Mouse (Mus musculus): ENCODE measurements around the gene Saxo1. TPM values are rescaled to one million over a fixed set of nuclear protein-coding genes. Genes with fewer than 3 reads are reported as not detected.

Saxo1 gene
- polyA plus RNA-seq, 1 experiment = not detected

DNA sequence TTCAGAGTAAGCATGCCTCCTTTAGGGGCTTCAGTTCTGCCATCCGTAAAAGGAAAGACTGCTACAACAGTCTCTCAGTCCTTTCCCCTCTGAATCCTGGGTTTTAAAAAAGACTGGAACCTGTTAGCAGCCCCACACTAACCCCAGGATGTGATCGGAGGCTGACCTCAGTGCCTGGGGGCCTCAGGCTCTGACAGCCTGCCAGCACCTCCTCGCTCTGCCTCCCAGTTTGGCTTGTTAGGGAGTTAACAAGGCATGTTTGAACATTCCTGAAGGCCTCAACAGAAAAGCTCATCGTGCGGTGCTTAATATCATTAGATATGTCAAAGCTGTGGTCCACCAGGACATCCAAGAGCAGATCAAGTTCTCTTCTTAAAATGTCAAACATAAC is 24.0 kb downstream of the Saxo1 start:
- TF ChIP-seq GATA1 (IDR thresholded peaks at IDR 0.05; ENCODE audit: low read length) (no peak), TAL1 (IDR thresholded peaks at IDR 0.05; ENCODE audit: low read length) (no peak)
- Histone ChIP-seq H3K9me3 (ENCODE audit: control insufficient read depth, low read length) (no peaks in the 10 kb centered on the region), H3K4me3 (replicated peaks) (no peak overlapping the region), H3K36me3 (ENCODE audit: control insufficient read depth) (no peaks in the 10 kb centered on the region), H3K27me3 (ENCODE audit: control insufficient read depth) (no peaks in the 10 kb centered on the region), H3K4me1 (ENCODE audit: control insufficient read depth) (no peaks in the 10 kb centered on the region)

DNA sequence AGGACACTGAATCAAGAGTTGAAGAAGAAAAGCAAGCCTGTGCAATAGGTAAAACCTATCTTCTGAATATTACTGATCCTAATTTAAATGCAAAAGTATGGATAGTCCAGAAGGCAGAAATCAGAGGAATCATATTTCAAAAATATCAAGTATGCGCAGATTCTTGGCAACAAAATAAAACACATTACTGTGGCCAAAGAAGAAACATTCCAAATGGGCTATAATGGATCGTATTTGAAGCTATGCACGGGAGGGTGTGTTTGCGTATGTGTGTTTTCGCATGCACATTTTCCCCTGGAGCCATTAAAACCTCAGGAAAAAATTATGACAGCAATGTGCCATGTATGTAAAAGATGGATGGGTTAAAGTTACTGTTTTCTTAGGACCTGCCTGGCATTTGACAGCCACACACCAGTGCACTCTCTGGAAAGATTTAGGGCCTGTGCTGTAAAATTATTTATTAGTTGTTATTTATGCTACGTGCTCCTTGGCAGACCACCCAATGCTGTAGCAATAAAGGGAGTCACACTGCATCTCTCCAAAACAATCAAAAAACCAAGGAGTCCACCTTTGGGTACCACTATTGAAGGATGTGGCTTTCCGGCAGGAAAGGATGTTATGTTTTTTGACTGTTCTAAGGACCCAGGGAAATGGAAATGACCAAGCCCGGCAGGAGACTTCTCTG is 24.6 kb downstream of the Saxo1 start:
- Histone ChIP-seq H3K9me3 (ENCODE audit: control insufficient read depth, low read length) (no peaks in the 10 kb centered on the region), H3K4me1 (ENCODE audit: control insufficient read depth) (no peaks in the 10 kb centered on the region), H3K27me3 (ENCODE audit: control insufficient read depth) (no peaks in the 10 kb centered on the region), H3K36me3 (ENCODE audit: control insufficient read depth) (no peaks in the 10 kb centered on the region), H3K4me3 (replicated peaks) (no peak overlapping the region)
- TF ChIP-seq TAL1 (IDR thresholded peaks at IDR 0.05; ENCODE audit: low read length) (no peak), GATA1 (IDR thresholded peaks at IDR 0.05; ENCODE audit: low read length) (no peak)

DNA sequence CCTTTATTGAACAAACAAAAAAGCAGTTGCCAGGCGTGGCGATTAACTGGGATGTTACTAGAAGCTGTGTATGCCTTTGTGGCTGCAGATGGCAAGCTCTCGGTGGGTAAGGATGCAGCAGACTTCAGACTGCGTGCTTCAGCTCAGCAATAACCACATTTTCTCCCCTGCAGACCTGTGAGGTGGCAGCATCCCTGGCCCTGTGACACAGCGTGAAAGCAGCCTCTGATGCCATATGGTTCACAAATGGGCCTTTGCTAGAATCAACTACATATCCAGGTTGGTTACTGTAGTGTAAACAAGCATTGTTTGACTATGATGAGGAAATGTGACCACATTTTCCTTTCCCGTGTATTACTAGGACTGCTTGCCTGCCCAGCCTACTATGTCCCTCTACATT is 29.0 kb downstream of the Saxo1 start:
- TF ChIP-seq GATA1 (IDR thresholded peaks at IDR 0.05; ENCODE audit: low read length) (no peak), TAL1 (IDR thresholded peaks at IDR 0.05; ENCODE audit: low read length) (no peak)
- Histone ChIP-seq H3K4me3 (replicated peaks) (no peak overlapping the region), H3K9me3 (ENCODE audit: control insufficient read depth, low read length) (no peaks in the 10 kb centered on the region), H3K4me1 (ENCODE audit: control insufficient read depth) (no peaks in the 10 kb centered on the region), H3K36me3 (ENCODE audit: control insufficient read depth) (no peaks in the 10 kb centered on the region), H3K27me3 (ENCODE audit: control insufficient read depth) (no peaks in the 10 kb centered on the region)

DNA sequence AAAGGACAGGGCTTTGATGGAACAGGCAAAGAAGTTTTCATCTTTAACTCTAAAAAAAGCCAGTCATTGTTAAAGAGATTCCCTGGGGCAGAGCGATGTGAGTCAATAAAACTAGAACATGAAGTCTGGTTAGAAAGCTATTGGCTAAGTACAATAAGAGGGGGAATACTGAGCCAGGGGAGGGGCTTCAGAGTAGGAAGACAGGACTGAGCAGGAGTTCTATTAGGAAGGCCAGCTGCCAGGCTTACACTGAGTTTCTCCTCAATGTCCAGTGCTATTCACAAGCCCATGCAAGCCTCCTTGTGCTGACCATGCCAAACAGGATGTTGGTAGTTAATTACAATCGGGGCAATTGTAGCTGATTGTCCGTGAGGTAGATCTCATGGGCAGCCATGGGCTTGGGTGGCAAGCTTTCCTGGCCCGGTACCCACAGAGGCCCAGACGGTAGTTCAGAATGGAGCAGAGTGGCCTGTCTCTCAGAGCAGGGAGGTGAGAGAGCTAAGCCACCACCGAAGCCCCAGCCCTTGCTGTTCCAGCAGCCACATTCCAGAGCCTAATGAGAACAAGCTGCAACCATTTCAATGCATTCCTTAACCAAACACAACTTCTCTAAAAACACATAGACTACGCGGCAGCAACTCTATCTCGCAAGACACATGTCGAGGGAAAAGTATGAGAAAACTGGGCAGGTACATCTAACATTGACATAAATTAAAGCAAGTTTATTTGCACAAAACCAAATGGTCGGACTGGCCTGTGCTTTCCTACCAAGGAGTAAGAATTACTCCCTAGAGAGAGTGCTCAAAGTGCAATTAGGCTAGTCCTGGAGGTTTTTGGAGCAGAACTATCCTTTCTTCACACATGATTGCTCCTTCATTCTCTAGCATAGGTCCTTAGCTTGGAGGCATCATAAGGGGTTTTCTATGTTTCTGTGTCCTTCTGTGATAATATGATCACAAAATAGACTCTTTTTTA is 30.7 kb downstream of the Saxo1 start:
- Histone ChIP-seq H3K36me3 (ENCODE audit: control insufficient read depth) (no peaks in the 10 kb centered on the region), H3K9me3 (ENCODE audit: control insufficient read depth, low read length) (no peaks in the 10 kb centered on the region), H3K4me3 (replicated peaks) (no peak overlapping the region), H3K4me1 (ENCODE audit: control insufficient read depth) (no peaks in the 10 kb centered on the region), H3K27me3 (ENCODE audit: control insufficient read depth) (no peaks in the 10 kb centered on the region)
- TF ChIP-seq TAL1 (IDR thresholded peaks at IDR 0.05; ENCODE audit: low read length) (no peak), GATA1 (IDR thresholded peaks at IDR 0.05; ENCODE audit: low read length) (no peak)

DNA sequence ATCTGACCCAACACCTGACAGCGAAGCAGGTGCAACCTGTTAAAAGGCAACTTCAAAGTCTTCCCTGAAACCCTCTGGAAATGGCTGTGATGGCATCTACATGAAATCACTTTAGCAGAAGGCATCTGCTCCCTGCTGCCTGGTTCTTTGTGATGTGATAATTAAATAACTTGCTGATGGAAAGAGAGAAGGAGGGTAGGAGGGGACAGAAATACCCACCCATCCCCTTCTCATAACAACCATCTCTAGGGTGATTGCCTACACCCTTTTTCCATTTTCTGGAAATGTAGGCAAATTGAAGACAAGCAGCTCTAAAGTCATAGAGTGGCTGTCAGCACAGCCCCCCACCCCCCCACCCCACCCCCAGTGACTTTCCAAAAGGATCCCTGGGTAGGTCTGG is 33.6 kb downstream of the Saxo1 start:
- no peak overlapping the region for H3K4me3 ChIP-seq (replicated peaks)
- H3K9me3 ChIP-seq (ENCODE audit: control insufficient read depth, low read length) = no peaks in the 10 kb centered on the region
- TF ChIP-seq GATA1 (IDR thresholded peaks at IDR 0.05; ENCODE audit: low read length) (no peak), TAL1 (IDR thresholded peaks at IDR 0.05; ENCODE audit: low read length) (no peak)
- no peaks in the 10 kb centered on the region for H3K36me3 ChIP-seq (ENCODE audit: control insufficient read depth)
- no peaks in the 10 kb centered on the region for H3K4me1 ChIP-seq (ENCODE audit: control insufficient read depth)
- H3K27me3 ChIP-seq (ENCODE audit: control insufficient read depth) = no peaks in the 10 kb centered on the region

DNA sequence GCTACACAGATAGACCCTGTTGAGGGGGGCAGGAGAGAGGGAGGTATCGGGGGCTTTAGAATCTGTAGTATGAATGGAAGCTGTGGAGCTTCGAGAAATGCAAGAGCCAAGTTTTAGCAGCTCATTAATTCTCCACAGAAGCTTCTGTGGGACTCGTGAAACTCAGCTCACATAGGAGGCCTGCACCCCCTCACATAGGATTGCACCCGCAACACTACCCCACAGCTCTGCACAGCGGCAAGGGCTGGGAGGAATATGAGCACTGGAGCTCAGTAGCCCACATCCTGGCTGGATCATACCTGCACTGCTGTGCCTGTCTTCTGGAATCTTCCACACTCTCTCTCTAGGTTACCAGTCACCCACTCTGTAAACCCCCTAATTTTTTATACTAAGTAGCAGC is 34.4 kb downstream of the Saxo1 start:
- TF ChIP-seq TAL1 (IDR thresholded peaks at IDR 0.05; ENCODE audit: low read length) (no peak), GATA1 (IDR thresholded peaks at IDR 0.05; ENCODE audit: low read length) (no peak)
- no peaks in the 10 kb centered on the region for H3K27me3 ChIP-seq (ENCODE audit: control insufficient read depth)
- no peaks in the 10 kb centered on the region for H3K36me3 ChIP-seq (ENCODE audit: control insufficient read depth)
- H3K4me1 ChIP-seq (ENCODE audit: control insufficient read depth) = no peaks in the 10 kb centered on the region
- H3K9me3 ChIP-seq (ENCODE audit: control insufficient read depth, low read length) = no peaks in the 10 kb centered on the region
- no peak overlapping the region for H3K4me3 ChIP-seq (replicated peaks)

DNA sequence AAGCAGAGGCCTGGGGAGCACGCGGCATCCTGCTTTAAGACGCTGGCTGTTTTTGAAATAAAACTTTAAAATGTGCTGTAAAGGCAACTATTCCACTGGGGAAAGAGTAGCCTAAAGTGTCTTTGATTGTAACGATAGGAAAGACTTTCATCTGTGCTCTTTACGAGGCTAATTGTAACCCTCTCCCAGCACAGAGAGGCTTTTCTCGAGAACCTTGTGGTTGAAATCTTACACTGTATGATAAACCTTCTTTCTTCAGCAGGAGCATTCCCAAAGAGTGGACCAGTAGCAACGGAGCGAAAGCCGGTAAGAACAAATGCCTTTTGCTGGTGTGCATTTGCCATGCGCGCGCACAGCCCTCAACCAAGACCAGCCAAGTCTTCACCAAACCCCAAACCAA is 37.4 kb downstream of the Saxo1 start:
- no peak overlapping the region for H3K4me3 ChIP-seq (replicated peaks)
- TF ChIP-seq TAL1 (IDR thresholded peaks at IDR 0.05; ENCODE audit: low read length) = no peak
- TF ChIP-seq GATA1 (IDR thresholded peaks at IDR 0.05; ENCODE audit: low read length) = no peak
- H3K36me3 ChIP-seq (ENCODE audit: control insufficient read depth) = no peaks in the 10 kb centered on the region
- no peaks in the 10 kb centered on the region for H3K4me1 ChIP-seq (ENCODE audit: control insufficient read depth)
- no peaks in the 10 kb centered on the region for H3K27me3 ChIP-seq (ENCODE audit: control insufficient read depth)
- H3K9me3 ChIP-seq (ENCODE audit: control insufficient read depth, low read length) = no peaks in the 10 kb centered on the region

DNA sequence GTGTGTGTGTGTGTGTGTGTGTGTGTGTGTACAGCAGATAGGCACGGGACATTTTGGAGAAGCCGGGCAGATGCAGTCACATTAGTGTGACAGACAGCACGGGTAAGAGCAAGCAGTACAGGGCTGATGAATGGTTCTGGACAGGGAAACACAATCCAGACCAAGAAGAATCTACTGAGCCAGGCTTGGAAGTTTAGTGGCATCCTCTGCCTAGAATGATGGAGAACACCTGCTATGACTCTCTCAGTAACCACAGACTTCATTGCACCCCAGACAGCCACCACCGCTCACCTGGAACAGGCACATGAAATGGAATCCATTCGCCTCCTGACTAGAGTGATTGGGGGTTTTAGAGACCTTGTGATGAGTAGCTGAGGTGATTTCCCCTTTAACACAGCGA is 38.2 kb downstream of the Saxo1 start:
- no peaks in the 10 kb centered on the region for H3K9me3 ChIP-seq (ENCODE audit: control insufficient read depth, low read length)
- TF ChIP-seq TAL1 (IDR thresholded peaks at IDR 0.05; ENCODE audit: low read length) (no peak), GATA1 (IDR thresholded peaks at IDR 0.05; ENCODE audit: low read length) (no peak)
- H3K4me1 ChIP-seq (ENCODE audit: control insufficient read depth) = no peaks in the 10 kb centered on the region
- H3K36me3 ChIP-seq (ENCODE audit: control insufficient read depth) = no peaks in the 10 kb centered on the region
- H3K4me3 ChIP-seq (replicated peaks) = no peak overlapping the region
- H3K27me3 ChIP-seq (ENCODE audit: control insufficient read depth) = no peaks in the 10 kb centered on the region

DNA sequence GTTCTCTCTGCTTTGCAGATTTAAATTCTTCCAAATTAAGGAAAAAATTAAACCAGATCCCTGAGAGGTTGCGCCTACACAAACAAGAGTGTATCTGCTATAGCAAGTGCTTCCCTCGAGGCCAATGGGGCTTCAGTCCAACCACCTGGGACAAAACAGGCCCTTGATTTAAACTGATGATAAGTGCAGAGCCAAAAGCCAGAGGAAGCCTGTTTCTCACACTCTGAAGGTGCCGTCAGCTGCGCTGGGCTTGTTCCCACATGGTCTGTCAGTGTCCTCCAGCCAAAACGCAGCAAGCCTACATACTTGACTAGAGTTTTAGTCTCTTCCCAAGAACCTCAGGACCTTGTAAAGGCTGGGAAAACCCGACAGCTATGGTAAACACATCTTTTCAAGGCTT is 53.5 kb downstream of the Saxo1 start:
- H3K4me3 ChIP-seq (replicated peaks) = no peak overlapping the region
- H3K4me1 ChIP-seq (ENCODE audit: control insufficient read depth) = no peaks in the 10 kb centered on the region
- no peak for TF ChIP-seq TAL1 (IDR thresholded peaks at IDR 0.05; ENCODE audit: low read length)
- TF ChIP-seq GATA1 (IDR thresholded peaks at IDR 0.05; ENCODE audit: low read length) = no peak
- no peaks in the 10 kb centered on the region for H3K36me3 ChIP-seq (ENCODE audit: control insufficient read depth)
- no peaks in the 10 kb centered on the region for H3K9me3 ChIP-seq (ENCODE audit: control insufficient read depth, low read length)
- no peaks in the 10 kb centered on the region for H3K27me3 ChIP-seq (ENCODE audit: control insufficient read depth)
